Mouse (Mus musculus): ENCODE data around the gene Ly6g6f. TPM values are rescaled to one million over a fixed set of nuclear protein-coding genes. Genes with fewer than 3 reads are reported as not detected.

Ly6g6f gene
- polyA plus RNA-seq, 1 experiment from 2014 or later, result 10.5 TPM

DNA sequence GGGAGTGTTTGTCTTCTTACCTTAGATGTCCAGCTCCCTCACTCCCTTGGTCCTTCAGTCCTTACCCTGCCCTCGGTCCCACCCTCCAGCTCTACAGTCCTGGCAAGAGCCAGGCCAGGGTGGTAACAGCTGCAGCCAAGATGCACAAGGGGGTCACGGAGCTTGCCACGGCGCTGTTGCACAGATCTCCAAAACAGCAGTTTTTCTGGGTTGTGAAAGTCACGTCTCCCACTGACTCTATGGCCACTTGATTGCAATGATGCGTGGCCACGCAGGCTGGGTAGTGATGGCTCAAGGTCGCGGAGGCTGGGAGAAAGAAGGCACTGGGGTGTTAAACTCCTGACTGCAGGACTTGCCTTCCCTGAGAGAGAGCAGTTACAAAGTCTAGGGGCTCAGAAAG, 14.0 kb downstream of the Ly6g6f start:
- H3K9me3 ChIP-seq (replicated peaks), result no peaks in the 10 kb centered on the region
- no peaks in the 10 kb centered on the region for H3K36me3 ChIP-seq
- H3K27ac ChIP-seq, result no peak overlapping the region
- no peak overlapping the region for H3K4me3 ChIP-seq
- no peak overlapping the region for H3K9ac ChIP-seq
- WGBS (ENCODE audit: insufficient replicate concordance), result 73% methylated on average over 9 of the region's 9 CpGs
- peaks cover 54% of the 10 kb centered on the region for H3K27me3 ChIP-seq (replicated peaks)
- no peak for ATAC-seq
- no peak overlapping the region for H3K4me2 ChIP-seq
- H3K4me1 ChIP-seq, result peaks cover 13% of the 10 kb centered on the region

DNA sequence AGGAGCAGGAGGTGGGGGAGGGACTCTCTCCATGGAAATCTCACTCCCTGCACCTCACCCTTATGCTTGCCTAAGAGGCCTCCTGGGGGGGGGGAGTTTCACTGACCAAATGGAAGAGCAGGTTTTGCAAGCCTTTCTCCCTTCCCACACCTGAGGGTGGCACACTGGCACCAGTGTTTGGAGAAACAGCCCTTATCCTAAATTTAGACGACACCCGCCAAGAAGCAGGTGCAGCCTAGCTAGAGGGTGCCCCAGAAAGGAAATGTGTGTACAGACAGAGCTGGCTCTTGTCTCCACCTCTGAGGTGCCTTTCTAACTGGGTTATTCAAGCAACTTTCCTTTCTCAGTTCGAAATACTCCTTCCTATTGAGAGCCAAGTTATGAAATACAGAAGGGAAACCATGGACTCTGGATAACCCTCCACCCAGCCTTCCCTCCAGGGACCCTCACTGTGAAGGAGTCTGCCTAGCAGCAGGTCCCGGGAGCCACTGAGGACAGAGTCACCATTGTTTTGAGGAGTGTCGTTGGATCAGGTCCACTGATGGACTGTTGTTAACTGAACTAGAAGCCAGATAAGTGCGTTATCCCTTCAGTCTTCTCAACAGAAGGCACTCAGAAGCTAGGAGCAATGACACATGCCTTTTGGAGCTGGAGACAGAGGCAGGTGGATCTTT, 14.7 kb downstream of the Ly6g6f start:
- 45% methylated on average over 6 of the region's 6 CpGs for WGBS (ENCODE audit: insufficient replicate concordance)
- no peak overlapping the region; the same call in 1 of the 2 replicates for H3K9ac ChIP-seq
- no peak overlapping the region for H3K27ac ChIP-seq
- H3K27me3 ChIP-seq (replicated peaks), result peaks cover 58% of the 10 kb centered on the region
- no peaks in the 10 kb centered on the region for H3K9me3 ChIP-seq (replicated peaks)
- H3K36me3 ChIP-seq, result no peaks in the 10 kb centered on the region
- peaks cover 14% of the 10 kb centered on the region for H3K4me1 ChIP-seq
- no peak for ATAC-seq
- H3K4me3 ChIP-seq, result no peak overlapping the region
- H3K4me2 ChIP-seq, result no peak overlapping the region

DNA sequence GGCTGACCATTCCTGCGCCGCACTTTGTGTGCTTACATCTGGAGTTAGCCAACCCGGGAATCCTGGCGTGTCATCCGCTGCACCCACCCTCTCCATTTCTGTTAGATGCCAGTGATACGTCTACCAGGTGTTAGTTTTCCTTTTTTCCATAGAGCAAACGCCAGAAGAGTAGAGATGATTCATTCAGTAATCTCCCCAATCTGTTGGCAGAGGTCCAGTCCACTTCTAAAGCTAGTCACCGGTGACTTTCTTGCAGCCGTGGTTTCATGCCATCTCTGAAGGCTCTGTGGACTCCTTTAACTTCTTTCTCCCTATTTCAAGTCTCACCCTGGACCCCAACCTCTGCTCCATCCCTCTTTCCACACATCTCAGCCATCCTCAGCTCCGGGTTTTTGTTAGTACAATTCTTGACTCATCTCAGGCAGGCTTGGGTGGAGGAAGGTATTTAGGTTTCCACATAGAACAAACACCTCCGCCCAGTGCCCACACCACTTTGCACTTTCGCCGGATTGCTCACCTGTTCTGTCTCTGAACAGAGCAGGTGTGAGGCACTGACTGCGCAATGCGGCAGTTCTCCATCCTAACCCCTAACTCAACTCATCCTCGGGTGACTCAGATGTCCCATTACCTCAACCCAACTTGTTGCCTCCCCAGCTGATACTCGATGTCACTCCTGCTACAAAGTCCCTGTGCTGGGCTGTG, 17.0 kb downstream of the Ly6g6f start:
- Histone ChIP-seq H3K27me3 (replicated peaks) (peaks cover 67% of the 10 kb centered on the region), H3K9ac (no peak overlapping the region), H3K4me3 (no peak overlapping the region), H3K4me2 (no peak overlapping the region), H3K9me3 (replicated peaks) (no peaks in the 10 kb centered on the region), H3K27ac (no peak overlapping the region), H3K4me1 (peaks cover 28% of the 10 kb centered on the region), H3K36me3 (no peaks in the 10 kb centered on the region)
- 67% methylated on average over 17 of the region's 17 CpGs for WGBS (ENCODE audit: insufficient replicate concordance)
- no peak for ATAC-seq

DNA sequence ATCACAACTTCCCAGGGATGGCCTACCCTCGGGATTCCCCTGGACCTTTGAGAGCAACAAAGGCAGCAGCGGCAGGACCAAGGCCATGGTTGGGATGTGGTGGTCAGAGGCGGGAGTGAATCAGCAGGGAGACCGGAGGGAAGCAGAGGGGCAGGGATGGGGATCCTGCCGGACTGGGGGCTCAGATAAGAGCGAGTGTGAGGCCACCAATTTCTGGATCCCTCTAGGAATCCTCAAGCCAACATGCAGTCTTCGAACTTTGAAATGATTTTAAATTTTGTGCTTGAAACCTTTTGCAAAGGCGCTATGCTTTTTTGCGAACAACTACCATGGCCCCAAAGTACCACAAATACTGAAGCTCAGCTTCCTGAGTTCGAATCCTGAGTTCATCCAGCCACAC, 19.3 kb downstream of the Ly6g6f start, which contains the start of gene Mpig6b:
Gene Mpig6b (minus strand): TSS at position 101 of the 400 bp plus-strand sequence.
- Histone ChIP-seq H3K4me1 (peaks cover 35% of the 10 kb centered on the region), H3K9ac (peak within 1 kb of the TSS; percentile 44), H3K4me2 (peak within 1 kb of the TSS; percentile 76), H3K9me3 (replicated peaks) (no peaks in the 10 kb centered on the region), H3K27ac (no peak within 1 kb of the TSS; the same call in 1 of the 2 replicates), H3K4me3 (peak within 1 kb of the TSS; percentile 50), H3K27me3 (replicated peaks) (peaks cover 77% of the 10 kb centered on the region), H3K36me3 (peaks cover 7% of the 10 kb centered on the region; the same call in 1 of the 2 replicates)
- WGBS (ENCODE audit: insufficient replicate concordance), result 34% methylated on average over 10 of the region's 10 CpGs
- ATAC-seq, result no peak

DNA sequence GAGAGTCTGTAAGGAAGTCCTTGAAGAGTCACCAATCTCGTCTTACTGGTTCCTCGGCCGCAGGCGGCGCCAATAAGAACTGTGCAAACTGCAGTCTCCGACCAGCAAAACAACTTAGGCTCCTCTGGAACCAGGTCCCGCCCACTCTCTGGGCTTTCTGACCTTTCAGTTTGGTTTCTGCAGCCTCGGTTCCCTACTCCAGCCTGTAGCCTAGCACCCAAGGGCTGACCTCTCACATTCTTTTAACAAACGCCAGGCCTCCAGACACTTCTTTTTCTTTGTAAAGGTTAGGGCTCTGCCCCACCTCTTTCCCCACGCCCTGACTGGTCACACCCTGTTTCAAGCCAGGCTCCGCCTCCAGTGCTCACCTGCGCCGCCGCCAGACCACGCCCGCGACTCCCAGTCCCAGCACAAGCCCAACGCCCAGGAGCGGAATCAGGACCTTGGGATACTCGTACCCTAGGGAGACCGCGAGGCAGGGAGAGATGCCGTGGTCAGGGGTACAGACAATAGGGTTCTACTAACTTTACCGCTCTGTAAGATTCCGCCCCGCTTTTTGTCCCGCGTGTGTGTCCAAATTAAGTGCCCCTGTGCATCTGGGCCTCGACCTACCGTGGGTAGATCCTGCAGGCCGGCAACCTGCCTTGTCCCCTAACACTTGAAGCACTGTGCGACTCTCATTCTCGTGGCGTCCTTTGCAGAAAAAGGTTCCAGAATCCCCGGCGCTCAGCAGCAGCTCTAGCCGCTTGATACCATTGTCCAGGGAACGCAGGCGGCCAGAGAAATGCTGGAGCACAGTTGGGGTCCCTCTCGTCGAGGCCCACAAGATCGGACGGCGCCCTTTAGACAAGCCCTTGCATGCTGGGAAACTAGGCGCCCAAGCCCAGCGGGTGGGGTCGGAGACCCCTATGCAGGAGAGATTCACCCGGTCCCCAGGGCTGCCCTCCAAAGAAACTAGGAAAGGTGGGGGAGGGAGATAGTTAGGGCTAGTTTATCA, 20.2 kb downstream of the Ly6g6f start, which contains the start of gene Ly6g6c:
Gene Ly6g6c (plus strand): TSS at position 438 of the 997 bp plus-strand sequence.
- Histone ChIP-seq H3K4me1 (peaks cover 43% of the 10 kb centered on the region), H3K9ac (peak within 1 kb of the TSS; percentile 44), H3K4me2 (peak within 1 kb of the TSS; percentile 76), H3K27me3 (replicated peaks) (peaks cover 78% of the 10 kb centered on the region), H3K9me3 (replicated peaks) (no peaks in the 10 kb centered on the region), H3K36me3 (peaks cover 12% of the 10 kb centered on the region; the same call in 1 of the 2 replicates), H3K4me3 (peak within 1 kb of the TSS; percentile 50), H3K27ac (no peak within 1 kb of the TSS; the same call in 1 of the 2 replicates)
- WGBS (ENCODE audit: insufficient replicate concordance), result 2% methylated on average over 48 of the region's 48 CpGs
- peak; percentile 39 for ATAC-seq

DNA sequence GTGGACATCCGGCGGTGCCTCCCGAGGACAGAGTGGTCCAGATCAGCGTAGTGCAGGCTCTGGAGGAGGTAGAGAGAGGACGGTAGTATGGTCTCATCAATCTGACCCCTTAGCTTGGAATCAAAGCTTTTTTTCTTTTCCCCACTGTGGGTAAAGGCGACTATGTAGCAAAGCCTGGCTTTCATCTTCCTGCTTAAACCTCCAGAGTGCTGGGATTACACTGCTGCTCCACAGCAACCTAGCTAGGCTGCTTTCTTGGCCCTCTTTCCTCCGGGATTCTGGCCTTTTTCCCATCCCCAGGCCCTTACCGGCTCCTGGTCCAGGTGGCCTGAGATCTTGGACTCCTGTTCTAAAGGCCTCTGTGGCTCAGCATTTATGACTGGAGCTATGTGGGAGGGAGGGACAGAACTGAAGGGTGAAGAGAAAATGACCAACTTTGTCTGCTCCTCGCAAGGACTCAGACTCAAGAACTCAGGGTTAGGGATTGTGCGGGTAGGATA, 21.0 kb downstream of the Ly6g6f start:
- Histone ChIP-seq H3K36me3 (peaks cover 12% of the 10 kb centered on the region; the same call in 1 of the 2 replicates), H3K27ac (no peak overlapping the region), H3K4me3 (peak overlapping the region; percentile 50), H3K27me3 (replicated peaks) (peaks cover 77% of the 10 kb centered on the region), H3K9me3 (replicated peaks) (no peaks in the 10 kb centered on the region), H3K4me1 (peaks cover 52% of the 10 kb centered on the region), H3K4me2 (peak overlapping the region; percentile 76), H3K9ac (no peak overlapping the region)
- WGBS (ENCODE audit: insufficient replicate concordance), result 19% methylated on average over 10 of the region's 10 CpGs
- ATAC-seq, result no peak

DNA sequence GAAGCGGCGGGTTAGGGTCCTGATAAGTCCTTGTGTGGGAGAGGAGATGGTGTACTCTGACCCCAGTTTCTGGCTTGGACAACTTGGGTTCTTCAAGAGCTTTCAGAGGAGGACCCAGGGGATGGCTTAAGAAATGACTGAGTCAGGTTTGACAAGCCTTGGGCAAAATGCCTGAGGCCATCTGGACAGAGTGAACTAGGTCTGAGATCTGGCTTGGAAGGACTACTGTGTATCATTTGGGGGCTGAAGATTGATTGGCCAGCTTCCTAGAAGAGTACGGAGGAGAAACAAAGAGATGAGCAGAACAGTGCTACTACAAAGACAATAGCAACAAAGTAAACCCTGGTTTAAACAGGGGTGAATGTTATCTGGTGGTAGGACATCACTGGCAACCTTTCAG, 21.9 kb downstream of the Ly6g6f start:
- Histone ChIP-seq H3K27ac (no peak overlapping the region), H3K27me3 (replicated peaks) (peaks cover 67% of the 10 kb centered on the region), H3K9me3 (replicated peaks) (no peaks in the 10 kb centered on the region), H3K4me2 (no peak overlapping the region), H3K9ac (no peak overlapping the region), H3K4me1 (peaks cover 61% of the 10 kb centered on the region), H3K4me3 (no peak overlapping the region), H3K36me3 (peaks cover 14% of the 10 kb centered on the region)
- 82% methylated on average over 3 of the region's 3 CpGs for WGBS (ENCODE audit: insufficient replicate concordance)
- ATAC-seq, result no peak

DNA sequence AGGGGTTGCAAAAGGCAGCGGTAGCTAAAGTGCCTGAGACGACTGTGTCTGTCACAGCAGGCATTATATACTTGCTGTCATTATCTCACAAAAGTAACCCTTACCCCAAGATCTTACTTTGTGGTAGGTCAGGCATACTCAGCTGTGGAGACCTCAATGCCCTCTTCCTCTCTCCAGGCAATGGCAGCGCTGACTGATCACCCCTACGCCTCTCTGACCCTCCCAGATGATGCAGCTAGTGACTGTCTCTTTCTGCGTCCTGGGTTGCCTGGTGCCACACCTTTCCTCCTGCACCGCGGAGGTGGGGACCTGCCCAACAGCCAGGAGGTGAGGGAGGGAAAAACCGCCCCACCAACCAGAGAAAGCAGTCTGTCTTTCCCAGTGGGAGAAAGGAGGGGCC, 24.1 kb downstream of the Ly6g6f start:
- ATAC-seq, result no peak
- no peak overlapping the region for H3K4me2 ChIP-seq

DNA sequence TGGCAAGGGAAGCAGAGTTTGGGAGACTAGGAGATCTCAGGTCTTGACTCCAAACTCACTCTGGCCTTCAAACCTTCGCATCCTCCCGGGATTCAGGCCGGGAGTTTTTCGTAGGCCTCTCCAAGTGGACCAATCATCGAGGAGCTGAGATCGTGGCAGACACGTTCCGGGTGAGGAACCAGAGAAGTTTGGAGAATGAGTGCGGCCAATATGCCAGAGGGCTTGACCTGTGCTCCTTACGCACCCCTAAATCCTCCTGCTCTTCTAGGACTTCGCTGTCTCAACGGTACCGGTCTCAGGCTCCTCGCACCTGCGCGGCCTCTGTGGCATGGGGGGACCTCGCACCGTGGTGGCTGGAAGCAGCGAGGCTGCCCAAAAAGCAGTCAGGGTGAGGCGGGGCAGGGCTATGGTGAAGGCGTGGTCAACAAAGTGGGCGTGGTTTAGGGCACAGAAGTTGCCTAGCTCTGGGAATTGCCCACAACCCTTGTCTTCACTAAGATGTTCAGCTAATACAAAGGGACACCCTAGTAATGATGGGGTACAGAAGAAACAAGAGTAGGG, 24.6 kb downstream of the Ly6g6f start:
- peaks cover 40% of the 10 kb centered on the region for H3K36me3 ChIP-seq
- H3K27me3 ChIP-seq (replicated peaks), result peaks cover 41% of the 10 kb centered on the region
- no peak overlapping the region for H3K9ac ChIP-seq
- H3K9me3 ChIP-seq (replicated peaks), result no peaks in the 10 kb centered on the region
- 62% methylated on average over 22 of the region's 22 CpGs for WGBS (ENCODE audit: insufficient replicate concordance)
- no peak overlapping the region for H3K27ac ChIP-seq
- ATAC-seq, result no peak
- H3K4me3 ChIP-seq, result no peak overlapping the region
- no peak overlapping the region for H3K4me2 ChIP-seq
- H3K4me1 ChIP-seq, result peaks cover 74% of the 10 kb centered on the region

More for the DNA sequence above, 24.1 kb downstream of the Ly6g6f start:
- no peaks in the 10 kb centered on the region for H3K9me3 ChIP-seq (replicated peaks)
- no peak overlapping the region for H3K4me3 ChIP-seq
- no peak overlapping the region for H3K9ac ChIP-seq
- peaks cover 74% of the 10 kb centered on the region for H3K4me1 ChIP-seq
- H3K27me3 ChIP-seq (replicated peaks), result peaks cover 46% of the 10 kb centered on the region
- H3K27ac ChIP-seq, result no peak overlapping the region
- WGBS (ENCODE audit: insufficient replicate concordance), result 73% methylated on average over 8 of the region's 8 CpGs
- peaks cover 35% of the 10 kb centered on the region for H3K36me3 ChIP-seq

DNA sequence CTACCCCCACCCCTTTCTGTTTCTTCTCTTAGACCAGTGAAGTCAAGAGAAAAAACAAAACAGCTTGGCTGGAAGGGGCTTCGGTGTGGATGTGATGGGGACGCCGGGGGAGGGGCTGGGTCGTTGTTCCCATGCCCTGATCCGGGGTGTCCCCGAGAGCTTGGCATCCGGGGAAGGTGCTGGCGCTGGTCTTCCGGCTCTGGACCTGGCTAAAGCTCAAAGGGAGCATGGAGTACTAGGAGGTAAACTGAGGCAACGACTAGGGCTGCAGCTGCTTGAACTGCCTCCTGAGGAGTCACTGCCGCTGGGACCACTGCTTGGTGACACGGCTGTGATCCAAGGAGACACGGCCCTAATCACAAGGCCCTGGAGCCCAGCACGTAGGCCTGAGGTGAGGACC, 25.3 kb downstream of the Ly6g6f start:
- H3K4me3 ChIP-seq, result peak overlapping the region; percentile 63
- peak overlapping the region; percentile 70; the same call in 1 of the 2 replicates for H3K9ac ChIP-seq
- 41% methylated on average over 14 of the region's 14 CpGs for WGBS (ENCODE audit: insufficient replicate concordance)
- peak overlapping the region; percentile 93 for H3K4me2 ChIP-seq
- no peak overlapping the region for H3K27ac ChIP-seq
- peaks cover 70% of the 10 kb centered on the region for H3K4me1 ChIP-seq
- no peaks in the 10 kb centered on the region for H3K9me3 ChIP-seq (replicated peaks)
- peaks cover 47% of the 10 kb centered on the region for H3K36me3 ChIP-seq
- H3K27me3 ChIP-seq (replicated peaks), result peaks cover 33% of the 10 kb centered on the region
- ATAC-seq, result no peak

All from liver, embryonic 12.5 days (tissue).